Mouse (Mus musculus): ENCODE results near the gene Gna14.

DNA sequence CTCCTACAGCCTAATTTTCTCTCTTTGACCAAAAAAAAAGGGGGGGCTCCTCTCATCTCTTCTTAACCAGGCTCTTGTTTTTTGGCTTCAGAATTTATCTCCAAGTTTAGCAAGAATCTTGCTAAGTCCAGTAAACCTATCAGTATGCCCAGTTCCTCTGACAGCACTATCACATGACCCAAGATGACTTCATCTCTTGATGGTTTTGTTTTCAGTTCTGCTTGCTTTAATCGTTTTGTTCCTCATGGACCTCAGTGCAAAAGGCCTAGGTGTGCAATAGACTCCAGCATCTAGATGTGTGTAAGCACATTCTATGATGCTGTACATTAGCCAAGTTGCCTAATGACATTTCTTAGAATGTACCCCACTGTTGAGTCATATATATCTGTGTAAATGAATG lies 27.8 kb upstream of the Gna14 start:
- TF ChIP-seq CTCF (IDR thresholded peaks at IDR 0.05; ENCODE audit: low read depth) (no peak), EP300 (IDR thresholded peaks at IDR 0.05; ENCODE audit: low read depth) (no peak)

All from liver, postnatal 0 days (tissue).